Mouse (Mus musculus): ENCODE data around the gene Arhgef3.

GRCm38 (mm10) chr14:27196980-27197379 lies 82.3 kb downstream of the Arhgef3 start:
- TF ChIP-seq CTCF (IDR thresholded peaks at IDR 0.05; ENCODE audit: low read depth) (no peak), EP300 (IDR thresholded peaks at IDR 0.05; ENCODE audit: low read depth) (no peak)
